Mouse (Mus musculus) layer of hippocampus, adult 9-10 months (tissue): ENCODE measurements around the gene C030005K15Rik.
"Not testable (repeated sequence)": the region's sequence is repeated elsewhere in the genome, so short reads cannot be mapped to it uniquely, and the experiment has no call there.

ENCODE experiments used
- DNase-seq: peaks from one replicate; pipeline ENCODE4 v3.0.0; 2022; ENCODE audit warnings: low spot score

The C030005K15Rik gene

GRCm38 (mm10) chr10:97726655-97727054 is at the start of gene C030005K15Rik:
Gene C030005K15Rik (minus strand): TSS chr10:97726755.
- not testable (repeated sequence) for DNase-seq

GRCm38 (mm10) chr10:97768171-97768749 is 41.7 kb upstream of the C030005K15Rik start:
- DNase-seq = no peak

- DNase-seq = no peak
Observed at GRCm38 (mm10) chr10:97753821-97754220, 27.3 kb upstream of the C030005K15Rik start.

GRCm38 (mm10) chr10:97747231-97747630 is 20.7 kb upstream of the C030005K15Rik start:
- DNase-seq = no peak

- no peak for DNase-seq
Observed at GRCm38 (mm10) chr10:97725929-97726328, 626 bp downstream of the C030005K15Rik start.

GRCm38 (mm10) chr10:97722709-97723108 is 3.8 kb downstream of the C030005K15Rik start:
- DNase-seq = no peak

- DNase-seq = no peak
Observed at GRCm38 (mm10) chr10:97720625-97721024, 5.9 kb downstream of the C030005K15Rik start.

GRCm38 (mm10) chr10:97718021-97718420 is 8.5 kb downstream of the C030005K15Rik start:
- no peak for DNase-seq

- no peak for DNase-seq
Observed at GRCm38 (mm10) chr10:97717233-97717632, 9.3 kb downstream of the C030005K15Rik start.

- DNase-seq = no peak
Observed at GRCm38 (mm10) chr10:97715289-97715906, 11.2 kb downstream of the C030005K15Rik start.

- no peak for DNase-seq
Observed at GRCm38 (mm10) chr10:97714584-97714983, 12.0 kb downstream of the C030005K15Rik start.

GRCm38 (mm10) chr10:97712687-97713086 is 13.9 kb downstream of the C030005K15Rik start:
- DNase-seq = no peak

- no peak for DNase-seq
Observed at GRCm38 (mm10) chr10:97704562-97704961, 22.0 kb downstream of the C030005K15Rik start.

GRCm38 (mm10) chr10:97702321-97702720 is 24.2 kb downstream of the C030005K15Rik start:
- DNase-seq = no peak

GRCm38 (mm10) chr10:97693398-97694135 is 33.0 kb downstream of the C030005K15Rik start:
- no peak for DNase-seq

- DNase-seq = no peak
Observed at GRCm38 (mm10) chr10:97692913-97693312, 33.6 kb downstream of the C030005K15Rik start, which contains the start of gene Ccer1. Gene Ccer1 (plus strand): TSS chr10:97693059.

- no peak for DNase-seq
Observed at GRCm38 (mm10) chr10:97689425-97689824, 37.1 kb downstream of the C030005K15Rik start.

- no peak for DNase-seq
Observed at GRCm38 (mm10) chr10:97687198-97687597, 39.4 kb downstream of the C030005K15Rik start.

- no peak for DNase-seq
Observed at GRCm38 (mm10) chr10:97682981-97683380, 43.6 kb downstream of the C030005K15Rik start.
